Mouse (Mus musculus) midbrain, embryonic 14.5 days (tissue): ENCODE data around the gene Tspan1. TPM values are rescaled to one million over a fixed set of nuclear protein-coding genes. Genes with fewer than 3 reads are reported as not detected.

ENCODE experiments used
- ATAC-seq: fragments of 200-750 bp; cut with Nextera tagmentation; 2 replicates; pipeline ENCODE4 v1.8.0; 2017; ENCODE audit warnings: moderate number of reproducible peaks, moderate library complexity; ENCODE audit not compliant: low FRiP score, low TSS enrichment
- DNase-seq: peaks from one replicate; pipeline ENCODE4 v3.0.0-alpha.2; 2015
- H3K27ac ChIP-seq: fragments of 300-500 bp; sonication (generic); replicated peaks from 2 replicates; pipeline ENCODE4 v1.5.1; 2014; ENCODE audit warnings: mild to moderate bottlenecking, low read depth, low read length, moderate library complexity
- H3K27me3 ChIP-seq: fragments of 300-500 bp; sonication (generic); 2 replicates; pipeline ENCODE4 v1.6.1; 2014; ENCODE audit warnings: low read length, control low read depth, mixed read lengths; ENCODE audit not compliant: control insufficient read depth, insufficient read depth
- H3K36me3 ChIP-seq: fragments of 300-500 bp; sonication (generic); 2 replicates; pipeline ENCODE4 v1.6.1; 2014; ENCODE audit warnings: low read length, control low read depth; ENCODE audit not compliant: control insufficient read depth, insufficient read depth
- H3K4me1 ChIP-seq: fragments of 300-500 bp; sonication (generic); 2 replicates; pipeline ENCODE4 v1.6.1; 2014; ENCODE audit warnings: mild to moderate bottlenecking, antibody characterized with exemption, low read length, control low read depth; ENCODE audit not compliant: control insufficient read depth, insufficient read depth
- H3K4me2 ChIP-seq: fragments of 300-500 bp; sonication (generic); 2 replicates; pipeline ENCODE4 v1.6.1; 2014; ENCODE audit warnings: mild to moderate bottlenecking, low read length, moderate library complexity
- H3K4me3 ChIP-seq: fragments of 300-500 bp; sonication (generic); replicated peaks from 2 replicates; pipeline ENCODE4 v1.5.1; 2014; ENCODE audit warnings: low read depth, low read length
- H3K9ac ChIP-seq: fragments of 300-500 bp; sonication (generic); replicated peaks from 2 replicates; pipeline ENCODE4 v1.6.1; 2014; ENCODE audit warnings: mild to moderate bottlenecking, low read length, moderate library complexity
- H3K9me3 ChIP-seq: fragments of 300-500 bp; sonication (generic); 2 replicates; pipeline ENCODE4 v1.6.1; 2016; ENCODE audit warnings: low read length, control low read depth, mixed read lengths; ENCODE audit not compliant: control insufficient read depth
- WGBS: fragments of 180-500 bp; shearing (Covaris S2); extraction: QIAGEN DNeasy Blood & Tissue Kit; methylation state at CpG from one replicate; pipeline ENCODE4 v1.1.7; 2014; 5-methylcytosine and 5-hydroxymethylcytosine counted together
- polyA plus RNA-seq: library from polyadenylated mRNA; unstranded; fragments of >200 nt; fragmentation: Nextera tagmentation; extraction: Ambion mirVana; gene quantifications from 2 replicates; pipeline ENCODE4 v1.2.1, GENCODE M21; 2014

Gene Tspan1
- polyA plus RNA-seq, 1 experiment from 2014 or later: 0.18 TPM

DNA sequence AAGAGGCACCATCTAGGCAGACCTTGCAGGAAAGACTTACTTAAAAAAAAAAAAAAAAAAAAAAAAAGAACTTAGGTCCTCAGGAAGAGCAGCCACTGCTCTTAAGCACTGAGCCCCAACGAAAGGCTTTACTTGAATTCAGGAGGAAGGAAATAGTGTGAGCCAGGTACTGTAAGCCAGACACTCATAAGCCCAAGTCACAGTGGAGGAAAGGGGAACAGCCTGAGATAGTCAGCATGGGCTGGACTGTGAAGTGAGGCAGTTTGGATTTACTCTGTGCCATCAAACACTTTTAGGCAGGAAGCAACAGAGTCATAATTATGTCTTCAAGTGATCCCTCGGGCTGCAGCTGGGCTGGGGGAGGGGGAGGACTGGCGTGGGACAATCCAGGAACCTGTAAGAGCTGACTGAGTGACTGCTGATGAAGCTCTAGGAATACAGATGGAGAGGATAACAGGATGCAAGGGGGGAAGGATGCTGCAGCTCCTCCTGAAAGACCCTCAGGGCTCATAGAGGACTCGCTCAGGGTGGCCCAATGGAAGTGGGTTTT is 25.0 kb upstream of the Tspan1 start:
- Histone ChIP-seq H3K4me2 (no peak overlapping the region), H3K9me3 (no peaks in the 10 kb centered on the region), H3K4me1 (no peaks in the 10 kb centered on the region), H3K27ac (no peak overlapping the region), H3K36me3 (no peaks in the 10 kb centered on the region), H3K27me3 (no peaks in the 10 kb centered on the region), H3K9ac (no peak overlapping the region), H3K4me3 (no peak overlapping the region)
- DNase-seq (no peak), ATAC-seq (no peak)
- WGBS: 68% methylated on average over 4 of the region's 4 CpGs

GRCm38 (mm10) chr4:116185083-116185482 is 17.7 kb upstream of the Tspan1 start:
- no peak overlapping the region for H3K4me3 ChIP-seq
- 93% methylated on average over 4 of the region's 4 CpGs for WGBS
- peaks cover 4% of the 10 kb centered on the region; the same call in 1 of the 2 replicates for H3K4me1 ChIP-seq
- H3K36me3 ChIP-seq: no peaks in the 10 kb centered on the region
- DNase-seq: no peak
- H3K27me3 ChIP-seq: no peaks in the 10 kb centered on the region
- H3K9me3 ChIP-seq: no peaks in the 10 kb centered on the region
- H3K9ac ChIP-seq: no peak overlapping the region
- ATAC-seq: no peak
- H3K4me2 ChIP-seq: no peak overlapping the region
- no peak overlapping the region for H3K27ac ChIP-seq

GRCm38 (mm10) chr4:116182745-116183144 is 15.3 kb upstream of the Tspan1 start:
- ATAC-seq: no peak
- H3K36me3 ChIP-seq: no peaks in the 10 kb centered on the region
- DNase-seq: peak; percentile 61
- H3K9me3 ChIP-seq: no peaks in the 10 kb centered on the region
- H3K4me3 ChIP-seq: peak overlapping the region; percentile 8; the same call in 1 of the 2 replicates
- H3K27me3 ChIP-seq: no peaks in the 10 kb centered on the region
- H3K4me2 ChIP-seq: peak overlapping the region; percentile 45
- peak overlapping the region; percentile 36; the same call in 1 of the 2 replicates for H3K9ac ChIP-seq
- H3K27ac ChIP-seq: no peak overlapping the region
- under 1% methylated on average over 12 of the region's 12 CpGs for WGBS
- peaks cover 4% of the 10 kb centered on the region; the same call in 1 of the 2 replicates for H3K4me1 ChIP-seq

DNA sequence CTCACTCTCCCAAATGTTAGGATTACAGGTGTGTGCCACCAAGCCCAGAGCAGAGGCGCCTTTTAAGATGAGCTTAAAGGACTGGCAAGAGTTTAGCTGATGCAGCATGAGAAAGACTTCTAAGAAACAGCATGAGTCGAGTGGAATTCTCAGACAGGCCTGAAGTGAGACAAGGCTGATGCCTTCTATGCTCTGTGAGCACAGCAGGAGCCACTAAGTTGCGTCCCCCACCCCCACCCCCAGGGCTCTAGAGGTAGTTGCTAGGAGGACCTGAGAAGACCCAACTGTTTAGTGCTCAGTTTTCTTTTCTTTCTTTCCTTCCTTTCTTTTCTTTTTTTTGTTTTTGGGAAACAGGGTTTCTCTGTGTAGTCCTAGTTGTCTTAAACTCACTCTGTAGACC is 14.7 kb upstream of the Tspan1 start:
- Histone ChIP-seq H3K27me3 (no peaks in the 10 kb centered on the region), H3K27ac (no peak overlapping the region), H3K4me3 (no peak overlapping the region), H3K9ac (no peak overlapping the region), H3K4me2 (no peak overlapping the region), H3K4me1 (peaks cover 7% of the 10 kb centered on the region), H3K36me3 (no peaks in the 10 kb centered on the region), H3K9me3 (no peaks in the 10 kb centered on the region)
- WGBS: 20% methylated on average over 3 of the region's 3 CpGs
- ATAC-seq (no peak), DNase-seq (no peak)

DNA sequence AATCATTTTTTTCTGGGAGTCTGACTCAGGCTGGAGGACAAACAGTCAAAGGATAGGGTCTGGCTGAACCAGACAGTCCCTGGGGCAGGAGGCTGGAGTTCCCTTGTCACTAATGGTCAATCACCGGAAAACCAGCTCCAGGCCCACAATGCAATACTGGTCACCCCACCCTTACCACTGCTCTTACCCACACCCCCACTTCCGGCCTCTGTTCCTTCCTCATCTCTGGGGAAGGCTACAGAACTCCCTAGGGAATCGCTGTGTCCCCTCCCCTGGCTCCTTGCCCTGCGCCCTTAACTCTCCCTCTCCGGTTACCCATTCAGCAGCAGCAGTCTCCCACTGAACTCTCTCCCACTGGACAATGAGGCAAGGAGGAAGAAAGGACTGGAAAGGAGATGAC is 9.7 kb upstream of the Tspan1 start:
- H3K4me3 ChIP-seq: no peak overlapping the region
- H3K9ac ChIP-seq: no peak overlapping the region
- H3K4me2 ChIP-seq: peak overlapping the region; percentile 41
- no peak for ATAC-seq
- H3K36me3 ChIP-seq: no peaks in the 10 kb centered on the region
- H3K27me3 ChIP-seq: no peaks in the 10 kb centered on the region
- DNase-seq: peak; percentile 31
- peaks cover 19% of the 10 kb centered on the region; the same call in 1 of the 2 replicates for H3K4me1 ChIP-seq
- H3K27ac ChIP-seq: peak overlapping the region; percentile 41; the same call in 1 of the 2 replicates
- H3K9me3 ChIP-seq: no peaks in the 10 kb centered on the region
- WGBS: 36% methylated on average over 5 of the region's 5 CpGs

- Histone ChIP-seq H3K4me2 (peak overlapping the region; percentile 41), H3K4me3 (no peak overlapping the region), H3K9ac (no peak overlapping the region), H3K27ac (peak overlapping the region; percentile 41), H3K36me3 (no peaks in the 10 kb centered on the region), H3K27me3 (no peaks in the 10 kb centered on the region), H3K4me1 (peaks cover 19% of the 10 kb centered on the region; the same call in 1 of the 2 replicates), H3K9me3 (no peaks in the 10 kb centered on the region)
- ATAC-seq: peak; percentile 72
- DNase-seq: peak; percentile 68
- WGBS: 19% methylated on average over 10 of the region's 10 CpGs
Measured at GRCm38 (mm10) chr4:116176543-116176988, 9.2 kb upstream of the Tspan1 start.

DNA sequence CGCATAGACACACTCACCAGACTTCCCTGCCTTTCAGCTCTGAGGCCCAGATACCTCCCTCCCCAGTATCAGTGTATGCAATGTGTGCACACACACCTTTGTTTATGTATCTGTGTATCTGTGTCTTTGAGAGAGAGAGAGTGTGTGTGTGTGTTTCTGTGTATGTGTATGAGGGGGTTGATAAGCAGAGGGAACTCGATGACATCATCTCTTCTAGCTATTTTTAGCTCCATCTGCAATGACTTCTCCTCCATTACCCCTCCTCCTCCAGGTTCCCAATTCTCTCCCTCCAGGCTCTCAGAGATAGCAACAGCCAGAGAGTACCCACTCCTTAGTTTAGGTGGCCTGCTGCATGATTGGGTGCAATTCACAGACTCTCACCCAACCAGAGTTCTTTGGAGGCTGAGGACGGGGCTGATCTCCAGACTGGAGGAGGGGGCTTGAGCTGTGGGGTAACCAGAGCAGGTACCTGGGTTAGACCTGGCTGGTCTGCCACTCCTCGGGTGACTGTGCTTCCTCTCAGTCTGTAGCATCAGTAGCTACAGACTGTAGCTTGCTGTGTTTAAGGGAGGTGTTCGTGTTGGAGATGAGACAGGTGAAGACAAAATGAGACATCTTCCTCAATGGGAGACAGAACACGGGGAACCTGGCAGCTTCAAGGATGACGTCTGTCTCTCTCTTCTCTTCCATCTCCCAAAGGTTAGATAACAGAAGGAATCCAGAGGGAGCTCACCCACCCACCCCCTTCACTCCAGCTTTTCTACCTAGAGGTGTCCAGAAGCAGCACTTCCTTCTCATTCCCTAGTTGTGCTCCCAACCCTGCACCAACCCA is 8.5 kb upstream of the Tspan1 start:
- DNase-seq (no peak), ATAC-seq (no peak)
- Histone ChIP-seq H3K27ac (peak overlapping the region; percentile 41; the same call in 1 of the 2 replicates), H3K4me1 (peaks cover 19% of the 10 kb centered on the region; the same call in 1 of the 2 replicates), H3K4me2 (peak overlapping the region; percentile 41; the same call in 1 of the 2 replicates), H3K27me3 (no peaks in the 10 kb centered on the region), H3K9me3 (no peaks in the 10 kb centered on the region), H3K9ac (0 out of 2 replicates have a peak overlapping the region, but pooled peaks have one; percentile 12), H3K36me3 (no peaks in the 10 kb centered on the region), H3K4me3 (no peak overlapping the region)
- 73% methylated on average over 7 of the region's 7 CpGs for WGBS

DNA sequence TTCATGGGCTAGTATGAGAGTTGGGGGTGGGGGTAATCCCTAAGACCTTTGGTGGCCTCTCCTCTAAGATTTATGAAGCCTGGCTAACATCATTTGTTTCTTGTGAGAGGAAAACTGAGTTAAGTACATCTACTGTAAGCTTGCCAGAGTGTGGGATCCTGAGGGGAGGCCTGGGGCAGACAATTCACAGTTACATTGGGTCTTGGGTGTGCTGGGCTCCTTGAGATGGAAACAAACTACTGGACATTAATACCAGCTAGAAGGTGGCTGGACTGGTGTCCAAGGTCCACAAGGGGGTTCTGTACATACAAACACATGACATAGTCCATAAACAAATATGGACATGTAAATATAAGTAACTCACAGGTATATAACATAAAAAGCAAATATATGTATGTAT is 7.7 kb upstream of the Tspan1 start:
- Histone ChIP-seq H3K27me3 (no peaks in the 10 kb centered on the region), H3K27ac (no peak overlapping the region), H3K9ac (no peak overlapping the region), H3K4me2 (no peak overlapping the region), H3K4me1 (peaks cover 19% of the 10 kb centered on the region; the same call in 1 of the 2 replicates), H3K4me3 (no peak overlapping the region), H3K36me3 (no peaks in the 10 kb centered on the region), H3K9me3 (no peaks in the 10 kb centered on the region)
- no peak for ATAC-seq
- DNase-seq: no peak
